Mouse (Mus musculus) heart, embryonic 12.5 days (tissue): ENCODE measurements at regions not wholly inside any gene's neighbourhood (a gene's known extent, or its start where the extent isn't known, plus 50 kb on each side); places are given as distances from the start of the nearest gene placed in this dataset.

Source experiments
- ATAC-seq: fragments of 200-750 bp; cut with Nextera tagmentation; 2 replicates; pipeline ENCODE4 v1.8.0; 2017; ENCODE audit warnings: moderate TSS enrichment, moderate library complexity; ENCODE audit not compliant: insufficient number of reproducible peaks, low FRiP score
- H3K27ac ChIP-seq: fragments of 300-500 bp; sonication (generic); 2 replicates; pipeline ENCODE4 v1.5.1; 2016; ENCODE audit warnings: mild to moderate bottlenecking, moderate library complexity; ENCODE audit not compliant: poor library complexity, severe bottlenecking
- H3K27me3 ChIP-seq: fragments of 300-500 bp; sonication (generic); replicated peaks from 2 replicates; pipeline ENCODE4 v1.6.1; 2016; ENCODE audit warnings: mild to moderate bottlenecking, moderate library complexity
- H3K36me3 ChIP-seq: fragments of 300-500 bp; sonication (generic); 2 replicates; pipeline ENCODE4 v1.6.1; 2016; ENCODE audit warnings: mild to moderate bottlenecking, moderate library complexity
- H3K4me1 ChIP-seq: fragments of 300-500 bp; sonication (generic); replicated peaks from 2 replicates; pipeline ENCODE4 v1.6.1; 2016; ENCODE audit warnings: mild to moderate bottlenecking
- H3K4me2 ChIP-seq: fragments of 300-500 bp; sonication (generic); 2 replicates; pipeline ENCODE4 v1.6.1; 2016; ENCODE audit warnings: mild to moderate bottlenecking, moderate library complexity
- H3K4me3 ChIP-seq: fragments of 300-500 bp; sonication (generic); 2 replicates; pipeline ENCODE4 v1.5.1; 2016; ENCODE audit warnings: mild to moderate bottlenecking
- H3K9ac ChIP-seq: fragments of 300-500 bp; sonication (generic); 2 replicates; pipeline ENCODE4 v1.6.1; 2016; ENCODE audit warnings: mild to moderate bottlenecking, moderate library complexity
- H3K9me3 ChIP-seq: fragments of 300-500 bp; sonication (generic); replicated peaks from 2 replicates; pipeline ENCODE4 v1.6.1; 2016; ENCODE audit warnings: mild to moderate bottlenecking, moderate library complexity
- WGBS: fragments of 180-500 bp; shearing (Covaris S2); methylation state at CpG from one replicate; pipeline ENCODE4 v1.1.7; 2016; 5-methylcytosine and 5-hydroxymethylcytosine counted together

- Histone ChIP-seq H3K9ac (no peak overlapping the region), H3K4me2 (no peak overlapping the region), H3K9me3 (no peaks in the 10 kb centered on the region), H3K36me3 (no peaks in the 10 kb centered on the region), H3K4me1 (no peaks in the 10 kb centered on the region), H3K4me3 (no peak overlapping the region), H3K27me3 (no peaks in the 10 kb centered on the region), H3K27ac (no peak overlapping the region)
- 68% methylated on average over 6 of the region's 6 CpGs for WGBS
- ATAC-seq = no peak
Measured at GRCm38 (mm10) chr9:50188576-50189070, 156.1 kb downstream of the Rpl10-ps3 start.

GRCm38 (mm10) chr9:50181360-50181759 is 163.4 kb downstream of the Rpl10-ps3 start:
- H3K4me3 ChIP-seq = no peak overlapping the region
- no peak for ATAC-seq
- H3K27ac ChIP-seq = no peak overlapping the region
- H3K36me3 ChIP-seq = no peaks in the 10 kb centered on the region
- 59% methylated on average over 2 of the region's 2 CpGs for WGBS
- H3K4me1 ChIP-seq = no peaks in the 10 kb centered on the region
- H3K27me3 ChIP-seq = no peaks in the 10 kb centered on the region
- H3K9me3 ChIP-seq = peaks cover 4% of the 10 kb centered on the region
- H3K9ac ChIP-seq = no peak overlapping the region
- no peak overlapping the region for H3K4me2 ChIP-seq

GRCm38 (mm10) chr9:50176131-50176530 is 168.6 kb downstream of the Rpl10-ps3 start:
- H3K4me2 ChIP-seq = no peak overlapping the region
- no peaks in the 10 kb centered on the region for H3K4me1 ChIP-seq
- H3K36me3 ChIP-seq = no peaks in the 10 kb centered on the region
- H3K27ac ChIP-seq = no peak overlapping the region
- H3K27me3 ChIP-seq = no peaks in the 10 kb centered on the region
- no peak overlapping the region for H3K4me3 ChIP-seq
- WGBS = 86% methylated on average over 2 of the region's 2 CpGs
- H3K9ac ChIP-seq = no peak overlapping the region
- no peak for ATAC-seq
- H3K9me3 ChIP-seq = peaks cover 4% of the 10 kb centered on the region

GRCm38 (mm10) chr9:50171826-50172464 is 172.8 kb downstream of the Rpl10-ps3 start:
- Histone ChIP-seq H3K36me3 (no peaks in the 10 kb centered on the region), H3K4me3 (no peak overlapping the region), H3K9me3 (no peaks in the 10 kb centered on the region), H3K4me1 (no peaks in the 10 kb centered on the region), H3K9ac (no peak overlapping the region), H3K4me2 (peak overlapping the region; percentile 33; the same call in 1 of the 2 replicates), H3K27me3 (no peaks in the 10 kb centered on the region), H3K27ac (no peak overlapping the region)
- ATAC-seq = no peak
- WGBS = 33% methylated on average over 7 of the region's 7 CpGs

GRCm38 (mm10) chr9:50171164-50171563 is 173.6 kb downstream of the Rpl10-ps3 start:
- H3K9me3 ChIP-seq = no peaks in the 10 kb centered on the region
- no peak overlapping the region for H3K9ac ChIP-seq
- H3K4me1 ChIP-seq = no peaks in the 10 kb centered on the region
- H3K4me2 ChIP-seq = no peak overlapping the region
- no peak overlapping the region for H3K27ac ChIP-seq
- H3K36me3 ChIP-seq = no peaks in the 10 kb centered on the region
- no peak for ATAC-seq
- H3K27me3 ChIP-seq = no peaks in the 10 kb centered on the region
- no peak overlapping the region for H3K4me3 ChIP-seq
- WGBS = 63% methylated on average over 2 of the region's 2 CpGs

GRCm38 (mm10) chr9:50170637-50171036 is 174.1 kb downstream of the Rpl10-ps3 start:
- H3K4me1 ChIP-seq = no peaks in the 10 kb centered on the region
- H3K27ac ChIP-seq = no peak overlapping the region
- no peak for ATAC-seq
- WGBS = 81% methylated on average over 5 of the region's 5 CpGs
- H3K4me2 ChIP-seq = no peak overlapping the region
- no peaks in the 10 kb centered on the region for H3K36me3 ChIP-seq
- no peaks in the 10 kb centered on the region for H3K27me3 ChIP-seq
- H3K9ac ChIP-seq = no peak overlapping the region
- no peak overlapping the region for H3K4me3 ChIP-seq
- no peaks in the 10 kb centered on the region for H3K9me3 ChIP-seq

- WGBS = 78% methylated on average over 3 of the region's 3 CpGs
- H3K27me3 ChIP-seq = no peaks in the 10 kb centered on the region
- no peak overlapping the region for H3K9ac ChIP-seq
- no peaks in the 10 kb centered on the region for H3K36me3 ChIP-seq
- H3K27ac ChIP-seq = no peak overlapping the region
- H3K4me1 ChIP-seq = no peaks in the 10 kb centered on the region
- no peaks in the 10 kb centered on the region for H3K9me3 ChIP-seq
- H3K4me2 ChIP-seq = no peak overlapping the region
- H3K4me3 ChIP-seq = no peak overlapping the region
- no peak for ATAC-seq
Measured at GRCm38 (mm10) chr9:50154618-50155017, 190.2 kb downstream of the Rpl10-ps3 start.

- ATAC-seq = no peak
- no peaks in the 10 kb centered on the region for H3K9me3 ChIP-seq
- H3K4me2 ChIP-seq = no peak overlapping the region
- H3K4me3 ChIP-seq = no peak overlapping the region
- H3K9ac ChIP-seq = no peak overlapping the region
- H3K27me3 ChIP-seq = no peaks in the 10 kb centered on the region
- H3K36me3 ChIP-seq = no peaks in the 10 kb centered on the region
- no peak overlapping the region for H3K27ac ChIP-seq
- no peaks in the 10 kb centered on the region for H3K4me1 ChIP-seq
Measured at GRCm38 (mm10) chr9:50150091-50150490, 194.7 kb downstream of the Rpl10-ps3 start.

GRCm38 (mm10) chr9:50142756-50143155 is 202.0 kb downstream of the Rpl10-ps3 start:
- no peak overlapping the region for H3K4me3 ChIP-seq
- ATAC-seq = no peak
- 70% methylated on average over 1 of the region's 1 CpGs for WGBS
- no peak overlapping the region for H3K9ac ChIP-seq
- H3K27ac ChIP-seq = no peak overlapping the region
- no peaks in the 10 kb centered on the region for H3K9me3 ChIP-seq
- H3K4me2 ChIP-seq = no peak overlapping the region
- no peaks in the 10 kb centered on the region for H3K27me3 ChIP-seq
- H3K4me1 ChIP-seq = peaks cover 8% of the 10 kb centered on the region; the same call in 1 of the 2 replicates
- no peaks in the 10 kb centered on the region for H3K36me3 ChIP-seq

GRCm38 (mm10) chr9:50142091-50142490 is 202.7 kb downstream of the Rpl10-ps3 start:
- Histone ChIP-seq H3K4me3 (no peak overlapping the region), H3K27me3 (no peaks in the 10 kb centered on the region), H3K9me3 (no peaks in the 10 kb centered on the region), H3K27ac (no peak overlapping the region), H3K4me2 (no peak overlapping the region), H3K36me3 (no peaks in the 10 kb centered on the region), H3K4me1 (peaks cover 8% of the 10 kb centered on the region; the same call in 1 of the 2 replicates), H3K9ac (no peak overlapping the region)
- WGBS = 81% methylated on average over 8 of the region's 8 CpGs
- no peak for ATAC-seq

GRCm38 (mm10) chr9:50141176-50141575 is 203.6 kb downstream of the Rpl10-ps3 start:
- Histone ChIP-seq H3K4me1 (peaks cover 8% of the 10 kb centered on the region; the same call in 1 of the 2 replicates), H3K9ac (no peak overlapping the region), H3K36me3 (no peaks in the 10 kb centered on the region), H3K4me2 (no peak overlapping the region), H3K4me3 (no peak overlapping the region), H3K27me3 (no peaks in the 10 kb centered on the region), H3K9me3 (no peaks in the 10 kb centered on the region), H3K27ac (no peak overlapping the region)
- ATAC-seq = no peak
- WGBS = 61% methylated on average over 6 of the region's 6 CpGs
